Mouse (Mus musculus) ovary, adult 18-20 months (tissue): Measurements from ENCODE around the gene Clk3.

Source experiments
- DNase-seq: peaks from one replicate; pipeline ENCODE4 v3.0.0; 2022; ENCODE audit warnings: low spot score, mixed read lengths

The Clk3 gene

DNA sequence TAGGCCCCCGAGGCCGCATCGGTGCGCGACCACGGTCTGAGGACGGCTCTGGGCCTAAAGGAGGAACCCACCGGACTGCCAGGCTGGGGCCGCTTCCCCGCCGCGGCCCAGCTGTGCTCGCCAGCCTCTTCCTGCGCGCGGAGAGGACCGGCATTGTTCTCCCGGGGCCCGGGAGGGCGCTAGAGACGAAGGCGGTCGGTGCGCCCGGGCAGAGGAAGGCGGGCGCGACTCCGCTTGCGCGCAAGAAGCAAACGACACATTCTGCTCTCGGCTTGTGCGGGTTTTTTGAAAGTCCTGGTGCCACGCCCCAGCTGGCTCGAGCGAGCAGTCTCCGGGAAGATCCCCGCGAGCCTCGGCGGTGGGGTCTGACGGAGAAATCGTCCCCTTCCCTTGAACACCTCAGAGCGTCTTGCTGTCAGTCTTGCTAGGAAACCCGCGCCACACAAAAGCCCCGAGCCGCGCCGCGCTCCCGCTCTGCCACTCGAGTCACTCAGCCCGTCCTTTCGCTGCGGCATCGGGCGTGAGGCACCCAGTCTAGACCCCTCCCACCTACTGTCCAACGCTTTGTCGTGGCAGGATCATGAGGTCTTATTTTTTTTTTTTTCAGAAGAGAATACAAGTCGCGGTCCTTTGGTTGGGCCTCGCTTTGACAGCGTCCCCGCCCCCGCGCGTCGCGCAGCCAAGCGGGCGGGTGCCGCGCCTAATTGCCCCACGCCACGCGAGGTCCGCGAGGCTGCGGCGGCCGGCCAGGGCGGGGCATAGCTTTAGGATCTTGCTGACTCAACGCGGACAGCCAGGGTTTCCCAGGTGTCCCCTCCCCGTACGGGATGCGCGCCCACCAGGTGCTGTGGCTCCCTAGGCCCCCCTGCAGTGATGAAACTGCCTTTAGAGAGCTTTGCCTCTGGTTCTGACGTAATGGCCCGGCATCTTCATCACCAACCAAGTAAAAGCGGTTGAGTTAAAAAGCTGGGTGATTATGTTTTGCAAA is at the start of gene Clk3:
Gene Clk3, minus strand, starts transcription at position 497 of the 988 bp plus-strand sequence.
- DNase-seq = peak; percentile 61

DNA sequence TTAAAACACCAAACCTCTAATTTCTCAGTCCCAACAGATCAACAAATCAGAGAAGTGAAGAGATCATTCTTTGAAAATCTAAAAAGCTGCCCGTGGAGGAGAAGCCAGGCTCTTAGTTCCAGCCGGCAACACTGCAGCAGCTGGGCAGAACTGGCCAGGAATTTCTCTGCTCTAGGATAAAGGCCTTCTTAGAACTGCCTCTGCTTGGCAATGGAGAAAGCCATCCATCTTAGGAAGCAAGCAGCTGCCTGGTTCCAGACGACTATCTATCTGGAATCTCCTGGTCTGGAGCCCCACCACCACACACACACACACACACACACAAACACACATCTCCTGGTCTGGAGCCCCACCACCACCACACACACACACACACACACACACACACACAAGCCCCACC is 49.2 kb upstream of the Clk3 start:
- DNase-seq = no peak

DNA sequence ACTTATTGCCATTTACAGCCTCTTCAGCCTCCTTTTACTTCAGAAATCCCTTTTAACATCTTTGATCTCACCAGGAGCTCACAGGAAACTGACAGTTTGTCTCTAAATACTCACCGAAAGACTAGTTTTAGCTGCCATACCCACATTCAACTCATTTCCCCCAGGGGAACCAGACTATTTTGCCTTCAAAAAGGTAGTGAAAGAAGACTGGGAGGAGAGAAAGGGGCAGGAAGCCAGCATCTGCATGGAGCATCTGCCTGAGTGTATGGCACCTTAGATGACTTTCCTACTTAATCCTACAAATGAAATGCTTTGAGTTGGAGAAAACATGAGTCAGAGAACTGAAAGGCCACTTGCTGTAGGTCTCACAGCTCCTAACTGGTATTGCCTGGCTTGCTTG is 48.4 kb upstream of the Clk3 start:
- no peak for DNase-seq

- DNase-seq = no peak
These were observed 46.4 kb upstream of the Clk3 start for GRCm38 (mm10) chr9:57811793-57812733.

DNA sequence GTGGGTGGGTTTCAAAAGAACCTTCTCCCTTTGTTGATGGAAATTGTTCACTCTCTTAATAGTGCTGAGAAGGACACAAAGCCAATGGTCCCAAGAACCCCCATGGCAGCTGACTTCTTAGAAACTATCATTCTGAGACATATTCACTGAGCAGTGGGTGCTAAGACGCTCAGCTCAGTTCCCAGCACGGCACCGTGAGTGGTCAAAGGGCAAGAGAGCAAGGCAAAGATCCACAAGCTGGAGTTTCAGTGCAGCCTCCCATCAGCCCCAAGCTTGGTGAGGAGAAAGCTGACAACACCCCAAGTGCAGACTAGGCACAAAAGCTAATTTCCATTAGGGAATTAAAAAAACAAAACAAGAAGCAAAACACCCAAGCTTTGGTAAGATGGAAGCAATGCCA is 45.0 kb upstream of the Clk3 start:
- DNase-seq = no peak

GRCm38 (mm10) chr9:57808771-57809310 is 43.2 kb upstream of the Clk3 start:
- no peak for DNase-seq

DNA sequence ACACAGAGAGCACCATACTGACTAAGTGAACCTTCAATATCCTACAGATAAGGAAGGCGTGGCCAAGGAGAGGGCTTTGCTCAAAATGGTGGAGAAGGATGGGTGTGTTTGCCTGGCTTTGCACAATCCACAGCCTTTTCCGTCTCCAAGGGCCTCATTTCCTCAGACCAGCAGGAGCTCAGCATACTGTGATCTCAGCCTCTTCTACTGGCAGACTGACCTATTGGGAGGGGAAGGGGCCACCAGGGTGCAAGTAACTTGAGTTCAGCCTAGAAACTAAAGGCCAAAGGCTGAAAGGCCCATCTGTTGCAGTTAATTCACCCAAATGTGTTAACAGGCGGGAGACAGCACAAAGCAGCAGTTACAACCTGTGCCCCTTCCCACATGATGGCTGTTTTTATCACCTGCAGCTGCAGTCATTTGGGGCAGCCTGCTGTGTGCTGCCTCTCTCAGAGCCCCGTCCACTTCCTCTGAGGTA is 41.6 kb upstream of the Clk3 start:
- DNase-seq = no peak

GRCm38 (mm10) chr9:57806066-57806481 is 40.4 kb upstream of the Clk3 start:
- no peak for DNase-seq

DNA sequence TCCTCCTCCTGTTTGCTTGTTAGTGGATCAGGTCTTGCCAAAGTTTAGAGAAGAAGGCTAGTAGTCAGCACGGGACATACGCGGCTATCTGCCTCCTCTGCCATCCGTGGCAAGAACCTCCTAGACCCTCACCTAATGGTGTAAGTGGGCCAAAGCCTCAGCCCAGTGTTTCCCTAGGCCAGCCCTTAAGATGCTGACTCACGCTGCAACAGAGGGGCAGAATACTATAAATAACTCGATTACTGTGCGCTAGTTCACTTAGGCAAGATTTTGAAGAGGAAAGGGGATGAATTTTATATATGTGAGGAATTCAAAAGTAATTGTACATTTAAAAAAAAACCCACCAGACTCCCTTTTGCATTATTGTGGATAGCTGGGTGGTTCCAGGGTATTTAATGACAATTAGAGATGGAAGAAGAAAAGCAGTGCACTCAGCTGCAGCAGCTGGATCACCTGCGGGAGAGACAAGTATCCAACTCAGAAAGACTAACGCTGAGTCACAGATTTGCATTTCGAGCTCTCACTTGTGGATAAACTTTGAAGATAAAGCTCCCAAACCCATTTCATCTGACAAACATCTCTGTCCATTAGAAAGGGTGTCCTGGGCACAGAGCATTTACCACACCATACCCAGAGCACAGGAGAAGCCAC is 39.6 kb upstream of the Clk3 start:
- no peak for DNase-seq

- DNase-seq = no peak
These were observed 38.2 kb upstream of the Clk3 start for GRCm38 (mm10) chr9:57803839-57804238.

DNA sequence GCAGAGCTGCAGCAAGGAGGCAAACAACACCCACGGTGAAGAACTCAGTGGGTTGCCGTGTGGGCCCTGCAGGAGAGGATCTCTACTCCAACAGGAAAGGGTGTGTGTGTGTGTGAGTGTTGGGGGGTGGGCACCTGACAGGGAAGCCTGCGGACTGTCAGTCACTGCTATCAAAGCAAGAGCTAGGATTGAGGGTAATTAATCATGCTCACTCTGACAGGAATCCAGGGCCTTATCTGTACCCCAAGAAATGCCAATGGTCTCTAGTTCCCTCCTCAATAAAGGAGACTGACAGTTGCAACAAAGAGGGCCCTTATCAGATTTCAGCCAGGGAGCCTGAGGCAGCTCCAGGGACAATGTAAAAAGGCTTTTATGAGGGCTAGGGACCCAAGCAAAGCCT is 37.4 kb upstream of the Clk3 start:
- DNase-seq = no peak

GRCm38 (mm10) chr9:57800325-57800975 is 34.8 kb upstream of the Clk3 start:
- DNase-seq = no peak

GRCm38 (mm10) chr9:57798725-57799253 is 33.1 kb upstream of the Clk3 start:
- no peak for DNase-seq

DNA sequence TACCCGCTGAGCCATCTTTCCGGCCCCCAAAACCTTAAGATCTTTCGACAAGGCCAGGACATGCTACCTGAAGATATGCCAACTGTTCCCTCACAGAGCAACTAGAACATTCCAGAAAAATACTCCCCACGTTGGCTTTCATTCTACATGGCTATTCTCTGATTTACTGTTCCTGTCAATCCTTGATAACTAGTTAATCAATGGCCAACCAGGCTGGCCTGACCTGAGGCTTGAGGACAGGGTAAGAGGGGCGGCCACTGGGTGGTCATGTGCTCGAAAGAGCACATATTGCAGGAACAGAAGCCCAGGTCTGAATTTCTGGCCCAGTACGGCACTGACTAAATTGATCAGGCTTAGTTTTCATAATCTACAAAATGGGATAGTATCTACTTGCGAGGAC is 31.8 kb upstream of the Clk3 start:
- DNase-seq = no peak

DNA sequence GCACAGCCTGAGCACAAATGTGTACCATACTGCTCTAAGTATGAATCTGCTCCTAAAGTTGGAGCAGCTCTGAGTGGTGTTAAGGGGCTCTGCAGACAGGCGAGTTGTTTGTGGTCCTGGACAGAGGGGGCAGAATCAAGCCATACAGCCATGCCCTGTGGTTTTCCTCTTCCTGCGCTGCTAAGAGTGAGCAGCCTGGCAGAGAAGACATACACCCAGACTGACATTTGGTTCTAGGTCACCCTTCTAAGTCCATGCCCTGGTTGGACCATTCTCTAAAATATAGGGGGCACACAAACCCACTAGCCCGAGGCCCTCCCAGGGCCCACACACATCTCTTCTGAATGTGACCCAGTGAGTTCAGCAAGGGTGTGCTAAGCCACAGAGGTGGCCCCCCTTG is 24.1 kb upstream of the Clk3 start:
- DNase-seq = no peak

GRCm38 (mm10) chr9:57782656-57783055 is 17.0 kb upstream of the Clk3 start:
- no peak for DNase-seq

- DNase-seq = no peak
These were observed 10.1 kb upstream of the Clk3 start for GRCm38 (mm10) chr9:57775736-57776135.

GRCm38 (mm10) chr9:57775026-57775425 is 9.4 kb upstream of the Clk3 start:
- DNase-seq = no peak

GRCm38 (mm10) chr9:57774168-57774567 is 8.5 kb upstream of the Clk3 start:
- DNase-seq = no peak

DNA sequence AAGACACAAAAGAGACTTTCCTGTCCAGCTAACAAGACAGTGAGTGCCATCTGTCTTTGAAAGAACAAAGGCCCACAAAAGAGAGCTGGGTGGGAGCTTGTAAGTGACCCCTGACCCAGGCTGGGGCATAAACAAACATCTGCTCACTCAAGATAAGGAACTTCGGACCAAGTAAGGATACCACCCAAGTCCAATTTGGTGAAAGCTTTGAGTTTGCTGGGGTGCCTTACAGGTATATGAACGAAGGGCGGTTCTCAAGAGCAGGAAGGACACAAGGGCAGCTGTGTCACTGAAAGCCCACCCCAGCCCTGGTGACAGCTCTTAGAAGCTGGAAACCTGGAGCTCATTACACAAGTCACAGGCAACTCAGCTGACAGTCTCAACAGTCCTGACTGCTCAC is 8.1 kb upstream of the Clk3 start:
- no peak for DNase-seq

DNA sequence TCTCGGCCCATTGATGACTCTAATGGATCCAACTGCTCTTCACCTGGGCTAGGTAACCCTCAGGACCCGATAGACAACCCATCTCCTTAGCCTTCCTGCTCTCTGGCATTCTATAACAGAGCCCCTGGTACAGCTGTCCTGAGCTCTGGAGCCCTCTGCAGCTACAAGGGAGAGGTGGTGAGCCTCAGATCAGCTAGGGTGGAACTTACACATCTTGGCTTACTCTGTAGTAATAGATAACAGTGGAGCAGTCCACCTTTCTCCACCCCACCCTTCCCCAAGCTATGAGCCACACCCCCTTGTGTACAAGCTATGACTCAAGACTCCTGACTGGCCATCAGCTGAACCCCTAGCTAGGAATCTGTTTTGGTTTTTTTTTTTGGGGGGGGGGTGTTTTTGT is 5.2 kb upstream of the Clk3 start:
- no peak for DNase-seq
